8 mouse cellular contexts compared by ENCODE assay signal in the genomic region with DNA sequence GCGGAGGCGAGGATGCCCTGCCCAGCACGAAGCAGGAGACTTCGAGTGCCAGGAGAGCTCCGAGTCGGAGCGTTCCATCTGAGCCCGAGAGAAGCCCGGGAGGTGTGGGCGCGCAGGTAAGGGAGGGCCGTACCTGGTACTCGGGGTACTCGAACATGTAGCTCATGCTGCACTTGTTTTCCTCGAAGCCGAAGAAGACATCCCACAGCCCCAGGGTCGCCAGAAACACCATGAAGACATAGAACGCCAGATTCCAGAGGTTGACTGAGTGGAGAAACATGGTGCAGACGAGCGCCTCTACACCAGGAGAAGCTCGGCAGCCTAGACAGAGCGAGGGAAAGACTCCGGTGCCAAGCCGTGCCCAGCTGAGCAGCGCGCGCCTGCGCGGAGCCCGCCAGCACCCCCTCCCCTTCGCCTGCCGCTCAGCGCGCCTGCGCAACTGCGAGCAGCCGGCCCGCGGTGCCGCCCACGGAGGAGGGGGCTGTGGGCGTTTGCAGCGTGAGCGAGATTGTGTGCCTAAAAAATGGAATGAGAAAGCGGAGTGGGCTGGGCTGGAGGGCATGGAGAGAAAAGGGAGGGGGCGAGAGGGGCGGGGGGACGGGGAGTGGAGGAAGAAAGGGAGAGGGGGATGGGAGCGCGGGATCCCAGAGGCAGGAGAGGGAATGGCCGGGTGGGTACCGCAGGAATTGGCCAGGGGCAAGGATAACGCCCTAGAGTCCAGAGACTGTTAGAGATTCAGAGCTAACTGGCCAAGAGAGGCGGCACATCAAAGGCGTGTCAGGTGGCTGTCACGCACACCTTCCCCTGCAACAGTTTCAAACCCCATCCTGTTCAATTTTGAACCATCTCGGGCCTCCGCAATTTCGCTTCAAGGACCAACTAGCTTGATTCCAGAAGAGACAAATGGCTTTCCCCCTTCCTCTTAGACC. TPM values are rescaled to one million over a fixed set of nuclear protein-coding genes. Genes with fewer than 3 reads are reported as not detected.
DNase-seq lines count a peak whose midpoint lies in the region; ATAC-seq lines count a peak whose summit lies in the region.

TSS of gene Pgap1 (minus strand) at position 384 of the 929 bp plus-strand sequence.

- H3K9ac ChIP-seq in intestine, embryonic 15.5 days, result peak within 1 kb of the TSS; percentile 76

- peak within 1 kb of the TSS; percentile 72 for H3K4me3 ChIP-seq in intestine, embryonic 15.5 days (replicated peaks)

- no peaks in the 10 kb centered on the region for H3K27me3 ChIP-seq in intestine, embryonic 15.5 days (replicated peaks)

- peak; percentile 98 for ATAC-seq in intestine, embryonic 15.5 days
- ATAC-seq in megakaryocyte-erythroid progenitor cell, adult 5-6 weeks (replicated peaks; ENCODE audit: low FRiP score, low TSS enrichment, poor library complexity, severe bottlenecking), result peak; percentile 70

- under 1% methylated on average over 56 of the region's 59 CpGs for WGBS in intestine, embryonic 15.5 days

- peak within 1 kb of the TSS; percentile 82 for H3K27ac ChIP-seq in intestine, embryonic 15.5 days

- peak within 1 kb of the TSS; percentile 96 for H3K4me2 ChIP-seq in intestine, embryonic 15.5 days (replicated peaks)

- no peaks in the 10 kb centered on the region for H3K36me3 ChIP-seq in intestine, embryonic 15.5 days

- intact Hi-C loops in gastrocnemius, postnatal 36 days (cut with DNase I), result no loop called here
- intact Hi-C loops in left cerebral cortex, postnatal 14 days (cut with DNase I), result no loop called here

- DNase-seq in adipocyte (ENCODE audit: low spot score), result peak; percentile 88
- DNase-seq in embryo, embryonic 10 days (ENCODE audit: low spot score), result peak; percentile 91
- DNase-seq in gastrocnemius, postnatal 36 days, result peak; percentile 76 to 77
- peak; percentile 92 to 94 for DNase-seq in left cerebral cortex, postnatal 14 days (ENCODE audit: low spot score in 2 of 2)
- DNase-seq in right cerebral cortex, postnatal 14 days, result peak; percentile 91
- DNase-seq in urinary bladder, postnatal 25 days (ENCODE audit: low spot score), result peak; percentile 80

- no peaks in the 10 kb centered on the region for H3K4me1 ChIP-seq in intestine, embryonic 15.5 days (replicated peaks)

- H3K9me3 ChIP-seq in intestine, embryonic 15.5 days, result no peaks in the 10 kb centered on the region

RNA-seq across cellular contexts. Expression of gene Pgap1, which starts in this region (rescaled TPM):
- total RNA-seq in gastrocnemius, postnatal 36 days (2021), result 1 to 10 TPM; 2.2 to 2.9 TPM
- 9.2 and 9.4 TPM in 2 replicates for polyA plus RNA-seq in intestine, embryonic 15.5 days (2015; fragmentation: Nextera tagmentation; extraction: Ambion mirVana)
- total RNA-seq in left cerebral cortex, postnatal 14 days (2021), result 10 to 100 TPM; 36.6 to 36.8 TPM
- 0.02 TPM in 1 of 2 replicates, not detected in the other for total RNA-seq in megakaryocyte-erythroid progenitor cell, adult 5-6 weeks (2014; fragmentation: Nextera tagmentation)
- total RNA-seq in megakaryocyte-erythroid progenitor cell, adult 5-6 weeks (2017), result 0.14 TPM in 1 of 2 replicates, not detected in the other

Comparison
In these comparisons a context has a peak if more than half of its experiments do, and no peak if none do; other contexts are left out.
1. Peak in every context shown above with its lines: DNase-seq, ATAC-seq, H3K4me3 ChIP-seq and H3K27ac ChIP-seq.
2. RNA of gene Pgap1 (total RNA-seq): 36.6 to 36.8 TPM in left cerebral cortex, postnatal 14 days; 2.2 to 2.9 TPM in gastrocnemius, postnatal 36 days and 0.02 to 0.14 TPM in megakaryocyte-erythroid progenitor cell, adult 5-6 weeks; every median in the first group is over 4 times any median in the second.
3. Peak in ATAC-seq in megakaryocyte-erythroid progenitor cell, adult 5-6 weeks; RNA of the gene not detected or under 1 TPM.